Comparison of ENCODE assay signal across 8 mouse cellular contexts in the genomic region with DNA sequence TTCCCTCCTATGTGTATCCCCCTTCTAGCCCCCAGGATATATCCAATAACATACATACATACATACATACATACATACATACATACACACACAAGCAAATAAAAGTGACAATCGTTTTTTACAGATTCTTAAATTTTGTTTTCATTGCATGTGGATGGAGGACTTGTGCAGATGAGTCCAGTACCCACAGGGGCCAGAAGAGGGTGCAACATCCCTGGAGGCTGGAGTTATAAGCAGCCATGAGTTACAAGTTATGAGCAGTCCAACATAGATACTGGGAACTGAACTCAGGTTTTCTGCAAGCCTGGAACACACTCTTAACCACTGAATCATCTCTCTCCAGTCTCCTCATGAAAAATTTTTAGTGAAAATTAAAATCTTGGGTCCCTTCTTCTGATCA. TPM values are rescaled to one million over a fixed set of nuclear protein-coding genes. Genes with fewer than 3 reads are reported as not detected.
DNase-seq lines count a peak whose midpoint lies in the region; ATAC-seq and TF ChIP-seq lines count a peak whose summit lies in the region.
"Had no signal": no experiment of that assay in that cellular context is flagged by ENCODE, and none has a peak within 500 bp of the region (broad histone marks: within the 10 kb centered on the region; RNA-seq: fewer than 3 reads in every experiment).

No protein-coding gene starts in this region.

- ATAC-seq in erythroblast, adult 5-6 weeks (replicated peaks; ENCODE audit: low FRiP score, poor library complexity, severe bottlenecking): peak; percentile 55; the same call in 1 of the 2 replicates
- no peak for ATAC-seq in stomach, postnatal 0 days (ENCODE audit: low FRiP score, low TSS enrichment)

- 50% methylated on average over 1 of the region's 1 CpGs for WGBS in stomach, postnatal 0 days
- WGBS in limb, embryonic 10.5 days: 69% methylated on average over 1 of the region's 1 CpGs

- no peaks in the 10 kb centered on the region for H3K27me3 ChIP-seq in stomach, postnatal 0 days (ENCODE audit: control insufficient read depth, insufficient read depth, low read length)
- H3K27me3 ChIP-seq in limb, embryonic 10.5 days (ENCODE audit: low read depth, poor library complexity, severe bottlenecking): no peaks in the 10 kb centered on the region
- H3K27me3 ChIP-seq: megakaryocyte, embryonic 14.5 days had no signal

- no peak for TF ChIP-seq EP300 in stomach, postnatal 0 days (optimal IDR thresholded peaks at IDR 0.05)

- H3K9ac ChIP-seq in stomach, postnatal 0 days (ENCODE audit: low read length): no peak overlapping the region

- H3K4me3 ChIP-seq in stomach, postnatal 0 days (ENCODE audit: low read depth, low read length): no peak overlapping the region
- H3K4me3 ChIP-seq in limb, embryonic 10.5 days: no peak overlapping the region
- H3K4me3 ChIP-seq: megakaryocyte, embryonic 14.5 days had no signal

- H3K9me3 ChIP-seq in stomach, postnatal 0 days (ENCODE audit: control insufficient read depth, low read length): no peaks in the 10 kb centered on the region
- no peaks in the 10 kb centered on the region for H3K9me3 ChIP-seq in limb, embryonic 10.5 days (replicated peaks)
- H3K9me3 ChIP-seq: megakaryocyte, embryonic 14.5 days had no signal

- no peak overlapping the region for H3K4me2 ChIP-seq in stomach, postnatal 0 days (replicated peaks; ENCODE audit: low read depth)

- peak; percentile 64 for TF ChIP-seq CTCF in stomach, postnatal 0 days (IDR thresholded peaks at IDR 0.05; ENCODE audit: low read depth)

- no peak overlapping the region for H3K27ac ChIP-seq in stomach, postnatal 0 days (replicated peaks)
- H3K27ac ChIP-seq in limb, embryonic 10.5 days: no peak overlapping the region

- peak; percentile 9 for DNase-seq in kidney, adult 9 months
- no peak for DNase-seq in kidney, adult 18-20 months
- DNase-seq in right cerebral cortex, adult 18-20 months: peak; percentile 19
- DNase-seq in right cerebral cortex, postnatal 25 days: no peak
- DNase-seq in stomach, postnatal 0 days (ENCODE audit: low spot score): no peak
- DNase-seq in limb, embryonic 10.5 days (ENCODE audit: low spot score): no peak

- H3K36me3 ChIP-seq in stomach, postnatal 0 days (ENCODE audit: control insufficient read depth, insufficient read depth, low read length): no peaks in the 10 kb centered on the region
- no peaks in the 10 kb centered on the region for H3K36me3 ChIP-seq in limb, embryonic 10.5 days

- no peaks in the 10 kb centered on the region for H3K4me1 ChIP-seq in stomach, postnatal 0 days (replicated peaks; ENCODE audit: control insufficient read depth, insufficient read depth)
- no peaks in the 10 kb centered on the region for H3K4me1 ChIP-seq in limb, embryonic 10.5 days
- H3K4me1 ChIP-seq: megakaryocyte, embryonic 14.5 days had no signal

RNA-seq across cellular contexts. Expression of a gene that starts 33.3 kb away (rescaled TPM):
- 128 and 146 TPM in 2 replicates for total RNA-seq in erythroblast, adult 5-6 weeks (2015; ENCODE audit: low replicate concordance)
- 47.8 and 50.6 TPM in 2 replicates for total RNA-seq in erythroblast, adult 5-6 weeks (2017; ENCODE audit: low replicate concordance)
- polyA plus RNA-seq in stomach, postnatal 0 days (2015; fragmentation: Nextera tagmentation; extraction: Ambion mirVana): 5.0 and 7.5 TPM in 2 replicates
- 9.1 and 9.2 TPM in 2 replicates for polyA plus RNA-seq in limb, embryonic 10.5 days (2016; fragmentation: Nextera tagmentation; extraction: Ambion mirVana)

Comparison
In these comparisons a context has a peak if more than half of its experiments do, and no peak if none do; other contexts are left out.
1. DNase-seq: peak in kidney, adult 9 months (single experiment) and right cerebral cortex, adult 18-20 months (single experiment); none in kidney, adult 18-20 months (single experiment), right cerebral cortex, postnatal 25 days (single experiment), stomach, postnatal 0 days (single experiment) and limb, embryonic 10.5 days (single experiment).